Mouse (Mus musculus) urinary bladder, postnatal 14 days (tissue): ENCODE measurements around the gene Myo5c.
"Not testable (repeated sequence)": the region's sequence is repeated elsewhere in the genome, so short reads cannot be mapped to it uniquely, and the experiment has no call there.

ENCODE experiments used
- DNase-seq: peaks from one replicate; pipeline ENCODE4 v3.0.0; 2021; ENCODE audit warnings: low spot score

Myo5c gene

DNA sequence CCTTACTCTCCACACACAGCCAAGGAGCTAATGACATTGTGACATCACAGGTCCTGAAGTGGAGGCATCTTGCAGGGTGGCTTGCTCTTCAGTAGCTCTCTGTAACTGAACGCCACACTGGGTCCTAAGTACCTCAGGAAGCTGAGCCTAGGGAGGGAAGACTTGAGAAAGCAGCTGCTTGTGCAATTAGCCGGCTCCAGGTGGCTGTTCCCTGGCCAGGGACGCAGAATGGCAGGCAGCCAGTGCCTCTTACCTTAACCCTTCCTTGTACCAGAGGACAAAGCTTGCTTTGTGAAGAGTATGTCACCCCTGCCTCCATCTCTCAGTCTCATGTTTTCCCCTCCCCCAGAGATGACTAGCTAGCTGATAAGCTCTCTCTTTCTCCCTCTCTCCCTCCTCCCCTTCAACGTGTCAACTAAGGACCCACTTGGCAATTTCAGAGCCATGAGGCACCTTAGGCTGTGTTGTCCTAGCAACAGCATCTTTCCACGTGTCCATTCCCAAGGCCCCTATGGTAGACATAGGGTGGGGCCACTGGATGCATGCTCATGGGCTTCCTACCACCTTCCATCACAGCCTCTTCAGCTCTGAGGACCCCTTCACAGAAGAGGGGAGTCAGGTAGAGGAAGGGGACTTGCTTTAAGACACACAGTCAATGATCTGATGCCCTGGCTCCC is 12.0 kb downstream of the Myo5c start:
- peak; percentile 29 for DNase-seq

DNA sequence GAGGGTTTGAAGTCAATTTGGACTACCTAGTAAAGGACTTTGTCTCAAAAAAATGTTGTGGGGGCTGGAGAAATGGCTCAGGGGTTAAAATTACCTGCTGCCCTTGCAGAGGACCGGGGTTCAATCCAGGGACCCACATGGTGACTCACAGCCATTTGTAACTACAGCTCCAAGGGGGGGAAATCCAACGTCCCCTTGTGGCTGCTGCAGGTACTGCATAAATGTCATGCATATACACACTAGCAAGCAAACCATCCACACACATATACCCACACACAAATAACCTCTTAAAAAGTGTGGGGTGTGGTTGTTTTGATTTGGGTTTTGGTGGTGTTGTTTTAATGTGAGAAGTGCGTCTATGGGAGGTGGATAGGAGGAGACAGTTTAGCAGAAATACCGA is 12.7 kb downstream of the Myo5c start:
- DNase-seq: no peak

DNA sequence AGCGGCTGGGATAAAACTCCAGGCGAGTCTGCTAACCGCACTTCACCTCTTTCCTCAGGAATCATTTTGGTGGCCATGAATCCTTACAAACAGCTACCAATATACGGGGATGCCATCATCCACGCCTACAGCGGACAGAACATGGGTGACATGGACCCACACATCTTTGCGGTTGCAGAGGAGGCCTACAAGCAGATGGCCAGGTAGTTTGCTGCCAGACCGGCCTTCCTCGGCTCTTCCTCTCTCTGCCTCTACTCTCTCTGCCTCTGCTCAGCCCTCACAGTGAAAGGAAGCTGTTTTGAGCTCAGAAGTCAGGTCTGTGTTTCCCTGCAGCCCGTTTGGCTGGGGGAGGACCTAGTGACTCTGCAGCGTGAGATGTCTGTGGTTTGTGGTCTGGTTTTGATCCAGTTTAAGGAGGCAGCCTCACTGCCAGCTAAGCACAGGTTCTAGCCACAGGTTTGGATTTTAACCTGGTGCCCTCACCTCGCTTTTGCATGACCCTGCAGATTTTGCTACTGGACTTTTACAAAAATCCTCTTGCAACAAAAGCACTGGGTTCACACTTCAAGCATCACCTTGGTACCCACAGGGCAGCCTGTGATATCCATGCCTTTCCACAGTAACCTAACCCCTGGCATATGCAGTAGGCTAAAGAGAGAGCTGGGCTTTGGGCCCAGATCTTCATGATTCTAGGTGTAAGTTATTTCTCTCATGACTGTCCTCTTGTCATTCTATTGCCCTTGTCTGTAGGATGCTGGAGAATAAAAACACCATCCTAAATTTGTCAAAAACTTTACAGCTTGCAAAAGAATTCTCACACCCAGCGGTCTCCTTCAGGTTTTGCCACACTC is 14.5 kb downstream of the Myo5c start:
- no peak for DNase-seq

DNA sequence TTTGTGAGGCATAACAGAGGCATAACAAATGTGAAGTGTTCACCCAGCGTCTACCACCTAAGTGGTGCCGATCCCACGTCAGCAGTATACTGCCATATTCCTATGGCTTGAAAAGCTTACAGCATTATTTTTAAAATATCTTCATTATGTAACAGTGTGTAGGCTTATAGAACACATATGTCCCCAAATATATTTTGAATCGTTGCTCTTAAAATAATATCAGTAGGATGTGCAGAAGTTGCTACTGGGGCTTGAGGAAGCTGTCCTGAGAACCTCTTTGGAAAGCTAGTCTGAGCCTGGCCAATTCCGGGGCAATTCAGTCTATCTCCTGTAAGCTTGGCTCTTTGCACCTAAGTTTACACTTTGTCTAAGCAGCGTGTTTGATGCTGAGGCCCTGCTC is 16.1 kb downstream of the Myo5c start:
- DNase-seq: no peak

DNA sequence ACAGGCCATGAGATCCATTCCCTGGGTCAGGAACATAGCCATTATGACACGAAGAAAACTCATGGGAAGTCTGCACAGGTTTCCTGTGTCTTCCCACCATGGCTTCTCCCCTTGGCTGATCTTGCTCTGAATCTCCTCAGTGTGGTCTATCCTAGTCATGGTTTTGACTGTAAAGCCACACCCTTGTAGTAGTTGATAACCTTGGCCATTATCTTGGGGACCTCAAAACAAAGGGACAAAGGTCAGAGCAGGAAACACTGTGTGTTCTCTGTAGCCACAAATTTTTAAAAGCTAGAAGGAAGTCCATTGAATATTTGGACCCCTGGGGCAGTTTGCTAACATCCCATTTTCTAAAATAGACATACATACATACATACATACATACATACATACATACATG is 16.5 kb downstream of the Myo5c start:
- no peak for DNase-seq

DNA sequence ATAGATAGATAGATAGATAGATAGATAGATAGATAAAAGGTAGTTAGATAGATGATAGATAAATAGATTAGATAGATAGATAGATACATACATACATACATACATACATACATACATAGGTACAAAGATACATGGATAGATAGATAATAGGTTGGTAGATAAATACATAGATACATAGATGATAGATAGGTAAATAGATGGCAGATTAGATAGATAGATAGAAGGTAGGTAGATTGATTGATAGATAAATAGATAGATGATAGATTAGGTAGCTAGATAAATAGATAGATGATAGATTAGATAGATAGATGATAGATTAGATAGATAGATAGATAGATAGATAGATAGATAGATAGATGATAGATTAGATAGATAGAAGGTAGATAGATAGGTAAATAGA is 17.1 kb downstream of the Myo5c start:
- no peak for DNase-seq

DNA sequence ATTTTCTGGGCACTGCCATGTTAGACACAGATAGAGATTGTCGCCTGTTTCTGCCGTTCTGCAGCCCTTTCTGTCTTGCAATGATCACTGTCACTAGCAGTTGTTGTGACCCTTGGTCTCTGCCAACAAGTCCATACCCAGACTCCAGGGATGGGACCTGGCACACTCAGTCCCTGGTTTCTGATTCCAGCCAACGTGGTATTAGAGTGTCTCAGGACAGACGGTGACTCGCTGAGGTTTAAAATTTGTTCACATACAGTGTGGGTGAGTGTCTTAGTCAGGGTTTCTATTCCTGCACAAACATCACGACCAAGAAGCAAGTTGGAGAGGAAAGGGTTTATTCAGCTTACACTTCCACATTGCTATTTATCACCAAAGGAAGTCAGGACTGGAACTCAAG is 21.3 kb downstream of the Myo5c start:
- not testable (repeated sequence) for DNase-seq

DNA sequence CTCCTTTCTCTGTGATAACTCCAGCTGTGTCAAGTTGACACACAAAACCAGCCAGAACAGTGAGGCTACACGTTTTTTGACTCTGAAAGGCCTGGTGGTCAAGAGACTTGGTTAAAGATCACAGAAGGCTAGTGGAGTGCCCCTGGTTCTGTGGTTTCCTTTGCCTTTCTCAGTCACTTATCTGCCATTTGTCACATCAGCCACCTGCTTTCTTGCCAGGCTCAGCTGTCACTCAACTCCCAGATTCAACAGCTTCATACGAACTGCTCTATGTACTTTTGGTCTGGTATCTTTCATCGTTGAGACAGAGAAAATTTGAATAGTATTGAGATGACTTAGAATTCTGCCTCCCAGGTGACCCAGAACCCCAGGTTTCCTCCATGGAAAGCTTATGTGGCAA is 21.9 kb downstream of the Myo5c start:
- DNase-seq: no peak

DNA sequence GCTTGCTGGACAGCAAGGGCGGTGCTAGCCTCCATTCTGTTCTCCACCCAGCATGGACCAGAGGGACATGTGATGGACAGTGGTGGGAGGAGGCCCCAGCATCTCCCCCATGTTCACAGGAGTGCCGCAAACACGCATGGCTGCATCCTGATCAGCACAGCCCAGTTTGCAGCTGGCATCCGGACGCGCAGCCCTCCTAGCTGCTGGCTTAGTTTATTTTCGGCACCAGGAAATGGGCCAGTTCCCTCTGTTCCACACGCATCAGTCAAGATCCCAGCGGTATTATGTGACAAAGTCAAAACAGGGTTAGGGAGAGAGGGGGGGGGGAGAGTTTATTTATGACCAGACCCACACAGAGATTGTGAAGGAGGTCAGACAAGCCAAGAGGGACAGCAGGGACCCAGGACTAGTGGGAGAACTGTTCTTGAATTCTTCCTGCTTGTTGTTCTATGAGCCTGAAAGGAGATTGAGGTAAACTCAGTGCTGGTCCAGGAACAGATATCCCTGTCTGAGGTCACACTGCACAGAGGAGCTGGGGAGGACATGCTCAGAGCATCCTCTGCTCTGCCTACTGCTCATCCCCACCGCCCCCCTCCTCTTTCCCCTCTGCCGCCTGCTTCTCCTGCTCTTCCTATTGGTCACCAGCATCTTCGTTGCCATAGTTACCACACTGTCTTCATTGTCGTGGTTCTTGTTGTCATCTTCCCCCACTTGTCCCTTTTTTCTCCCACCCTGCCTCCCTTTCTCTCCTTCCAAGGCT is 22.6 kb downstream of the Myo5c start:
- DNase-seq: no peak

DNA sequence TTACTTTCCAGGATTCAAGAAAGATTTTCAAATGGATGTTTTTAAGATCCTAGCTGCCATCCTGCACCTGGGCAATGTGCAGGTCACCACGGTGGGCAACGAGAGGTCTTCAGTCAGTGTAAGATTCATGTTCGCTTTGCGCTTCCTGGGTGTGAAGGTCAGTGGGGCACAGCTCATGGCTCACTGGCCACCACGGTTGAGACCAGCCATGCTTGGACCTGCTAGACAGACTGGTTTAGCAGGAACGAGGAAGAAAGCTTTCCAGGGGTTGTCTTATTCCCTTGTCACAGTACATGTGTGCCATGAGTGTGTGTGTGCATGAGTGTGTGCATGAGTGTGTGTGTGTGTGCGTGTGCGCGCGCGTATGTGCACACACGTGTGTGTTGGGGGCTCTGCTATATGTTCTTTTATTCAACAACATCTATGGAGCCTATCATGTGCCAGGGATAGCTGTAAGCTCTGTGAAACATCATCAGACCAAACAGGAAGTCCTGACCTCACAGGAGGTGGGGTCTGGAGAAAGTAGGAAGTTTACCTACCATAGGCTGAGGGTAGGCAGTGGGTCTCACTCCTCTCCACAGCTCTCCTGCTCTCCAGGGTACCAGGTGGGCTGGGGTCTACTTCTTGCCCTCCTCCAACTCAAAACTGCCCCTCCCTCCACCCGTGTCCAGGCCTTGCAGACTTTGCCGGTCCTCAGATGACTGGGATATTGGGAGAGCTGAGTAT is 24.2 kb downstream of the Myo5c start:
- DNase-seq: peak; percentile 59

DNA sequence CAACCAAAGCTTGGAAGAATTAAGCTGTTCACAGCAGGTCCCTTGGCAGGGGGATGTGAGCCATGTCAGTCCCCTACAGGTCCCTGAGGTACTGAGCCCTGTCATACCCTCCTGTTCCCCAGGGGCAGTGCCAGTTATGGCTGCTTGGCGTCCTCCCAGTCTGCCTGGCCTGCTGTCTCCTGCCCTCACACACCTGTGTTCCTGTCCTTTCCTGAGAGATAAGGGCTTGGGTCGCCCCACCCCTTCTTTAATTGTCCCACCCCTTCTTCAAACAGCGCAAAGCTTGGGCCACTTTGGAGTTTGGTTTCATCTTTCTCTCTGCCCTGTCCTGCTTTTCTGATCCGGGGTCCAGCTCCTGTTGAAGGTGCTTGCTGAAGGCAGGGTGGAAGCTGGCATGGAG is 27.0 kb downstream of the Myo5c start:
- DNase-seq: peak; percentile 37

DNA sequence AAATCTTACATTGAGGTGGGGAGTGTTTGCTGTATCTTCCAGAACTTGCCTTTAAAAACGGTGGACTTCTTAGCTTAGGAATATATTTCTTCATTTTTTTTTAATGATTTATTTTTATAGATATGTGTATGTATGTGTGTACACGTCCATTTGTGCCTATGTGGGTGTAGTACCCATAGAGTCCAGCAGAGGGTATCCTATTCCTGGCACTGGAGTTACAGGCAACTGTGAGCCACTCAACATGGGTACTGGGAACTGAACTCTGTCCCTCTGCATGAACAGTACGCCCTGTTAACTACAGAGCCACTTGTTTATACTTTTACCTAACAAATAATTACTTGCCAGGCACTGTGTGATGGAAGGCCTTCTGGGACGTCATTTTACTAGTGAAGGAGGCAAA is 27.8 kb downstream of the Myo5c start:
- DNase-seq: no peak

DNA sequence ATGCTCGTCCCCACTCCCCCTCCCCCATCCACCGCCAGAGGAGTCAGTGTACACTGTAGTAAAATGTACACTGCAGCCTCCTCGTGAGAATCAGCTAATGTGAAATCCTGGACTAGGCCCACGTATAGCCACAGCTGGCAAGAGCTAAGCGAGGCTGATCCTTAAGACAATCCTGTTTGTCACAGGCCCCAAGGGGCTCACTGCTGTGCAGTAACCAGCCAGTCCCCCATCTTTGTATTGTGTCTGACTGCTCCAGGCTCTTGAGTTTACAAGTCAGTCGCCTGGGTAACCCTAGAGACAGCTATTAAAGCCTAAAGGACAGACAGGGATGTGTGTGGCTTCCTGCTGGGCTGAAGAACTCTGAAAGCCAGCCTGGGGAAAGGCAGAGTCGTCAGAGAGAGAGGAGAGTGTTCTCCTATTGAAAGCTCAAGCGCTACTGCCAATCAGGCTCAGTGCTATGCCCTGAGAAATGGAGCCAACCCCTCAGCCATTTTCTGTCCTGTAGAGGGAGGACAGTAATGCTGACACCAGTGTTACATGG is 29.6 kb downstream of the Myo5c start:
- no peak for DNase-seq

DNA sequence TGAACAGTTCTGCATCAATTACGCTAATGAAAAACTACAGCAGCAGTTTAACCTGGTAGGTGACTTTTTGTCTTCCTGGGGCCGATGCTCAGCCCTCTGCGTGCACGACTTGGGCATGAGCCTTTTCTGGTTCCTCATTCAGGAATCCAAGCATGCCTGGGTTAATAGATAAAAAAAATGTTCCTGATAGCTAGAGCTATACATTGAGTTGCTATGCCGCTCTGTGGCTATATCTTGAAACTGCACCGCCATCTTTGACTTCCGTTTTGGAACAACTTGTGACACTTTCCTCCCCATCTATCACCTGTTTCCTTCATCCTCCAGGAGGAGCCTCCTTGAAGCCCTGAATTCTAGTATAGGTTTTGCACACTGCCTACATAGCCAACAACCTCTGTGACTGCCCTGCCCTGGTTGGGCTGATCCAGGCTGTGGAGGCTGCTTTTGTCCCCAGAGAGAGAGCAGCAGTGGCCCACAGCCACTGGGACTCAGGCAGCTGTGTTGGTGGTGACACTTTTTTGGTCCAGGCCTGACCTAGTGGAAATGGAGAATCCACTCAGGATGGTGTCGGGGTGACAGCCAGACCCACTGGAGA is 30.5 kb downstream of the Myo5c start:
- DNase-seq: no peak

DNA sequence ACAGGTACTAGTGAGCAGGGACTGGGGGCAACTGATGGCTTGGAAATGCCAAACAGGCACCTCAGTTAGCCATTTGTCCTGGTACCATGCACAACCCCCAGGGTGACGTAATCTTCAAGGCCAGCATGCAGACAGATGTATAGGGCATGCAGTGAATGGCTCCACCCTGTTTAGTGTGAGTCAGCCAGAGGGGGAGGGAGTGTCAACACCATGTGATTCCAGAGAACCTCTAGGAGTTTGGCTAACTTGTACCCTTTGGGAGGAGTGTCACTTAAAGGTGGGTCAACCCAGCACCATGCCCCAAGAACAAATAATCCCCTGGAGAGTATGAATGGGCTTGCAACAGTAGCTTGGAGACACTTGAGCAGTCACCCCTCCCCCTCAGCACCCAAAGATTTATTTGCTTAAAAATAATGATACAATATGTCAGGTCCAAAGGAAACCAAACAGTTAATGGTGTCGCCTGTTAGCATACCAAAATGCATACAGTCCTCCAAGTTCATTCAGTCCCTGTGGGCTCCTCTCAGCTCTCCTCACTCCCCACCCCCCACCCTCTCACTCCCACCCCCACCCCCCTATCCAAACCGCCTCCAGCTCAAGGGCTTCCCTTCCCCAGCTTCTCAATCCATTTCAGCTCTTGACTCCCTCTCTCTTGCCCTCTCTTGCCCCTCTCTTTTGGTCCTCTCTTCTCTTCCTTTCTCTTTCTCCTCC is 32.3 kb downstream of the Myo5c start:
- peak; percentile 62 for DNase-seq

DNA sequence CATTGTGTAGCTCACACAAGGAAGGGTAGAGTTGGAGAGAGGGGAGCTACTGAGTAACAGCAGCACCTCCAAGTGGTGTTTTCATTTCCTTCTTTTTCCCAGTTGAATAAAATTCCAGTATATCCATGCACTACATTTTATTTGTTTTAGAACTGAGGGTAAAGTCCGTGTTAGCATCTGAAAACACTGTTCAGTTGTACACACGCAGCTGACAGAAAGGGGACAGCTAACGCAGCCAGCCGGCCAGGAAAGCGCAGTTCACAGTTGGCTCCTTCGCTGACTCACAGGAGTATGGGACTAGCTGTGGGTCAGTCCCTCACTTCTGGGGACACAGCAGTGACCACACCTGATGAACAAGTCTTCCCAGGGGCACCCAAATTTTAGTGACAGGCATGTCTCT is 35.3 kb downstream of the Myo5c start:
- no peak for DNase-seq

DNA sequence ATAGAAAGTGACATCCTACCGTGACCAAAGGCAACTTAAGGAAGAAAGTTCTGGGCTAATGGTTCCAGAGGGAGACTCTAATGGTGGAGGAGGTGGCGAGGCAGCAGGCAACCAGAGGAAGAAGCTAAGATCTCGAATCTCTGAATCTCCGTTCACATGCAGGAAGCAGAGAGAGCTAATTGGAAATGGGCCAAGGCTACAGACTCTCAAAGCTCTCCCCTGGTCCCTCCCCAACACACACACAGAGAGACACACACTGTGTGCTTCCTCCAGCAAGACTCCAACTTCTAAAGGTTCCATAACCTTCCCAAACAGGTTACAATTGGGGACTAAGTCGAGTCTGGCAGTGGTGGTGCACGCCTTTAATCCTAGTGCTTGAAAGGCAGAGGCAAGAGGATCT is 38.6 kb downstream of the Myo5c start:
- no peak for DNase-seq

DNA sequence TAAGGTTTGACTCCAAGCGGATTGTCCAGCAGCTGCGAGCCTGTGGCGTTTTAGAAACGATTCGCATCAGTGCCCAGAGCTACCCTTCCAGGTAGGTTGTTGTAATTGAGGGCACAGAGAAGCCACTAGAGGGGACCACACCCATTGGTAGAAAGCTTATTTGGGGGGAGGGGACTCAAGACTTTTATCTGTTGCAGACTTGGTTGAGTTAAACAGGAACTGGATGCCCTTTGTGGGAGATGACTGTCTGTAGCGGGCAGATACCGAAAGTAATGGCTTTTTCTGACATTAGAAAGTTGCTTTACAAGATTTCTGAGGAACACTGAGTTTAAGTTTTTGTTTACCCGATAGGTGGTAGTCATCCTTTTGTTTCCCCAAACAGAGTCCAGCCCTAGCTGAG is 39.7 kb downstream of the Myo5c start:
- DNase-seq: no peak

DNA sequence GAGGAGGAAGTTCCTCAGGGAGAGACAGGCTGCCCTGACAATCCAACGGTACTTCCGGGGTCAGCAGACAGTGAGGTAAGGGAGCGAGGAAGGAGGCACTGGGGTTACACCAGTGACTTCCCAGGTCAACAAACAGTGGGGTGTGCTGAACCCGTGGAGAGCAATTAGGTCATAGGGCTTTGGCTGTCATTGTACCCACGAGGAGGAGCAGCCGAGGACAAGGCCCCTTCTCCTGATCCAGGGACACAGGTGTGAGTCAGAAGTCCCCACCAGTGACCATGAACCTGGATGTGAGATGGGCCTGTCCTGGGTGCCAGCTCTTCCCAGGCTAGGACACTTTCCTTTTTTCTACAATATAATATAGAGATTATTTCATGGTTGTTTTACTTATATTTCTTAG is 41.8 kb downstream of the Myo5c start:
- no peak for DNase-seq

DNA sequence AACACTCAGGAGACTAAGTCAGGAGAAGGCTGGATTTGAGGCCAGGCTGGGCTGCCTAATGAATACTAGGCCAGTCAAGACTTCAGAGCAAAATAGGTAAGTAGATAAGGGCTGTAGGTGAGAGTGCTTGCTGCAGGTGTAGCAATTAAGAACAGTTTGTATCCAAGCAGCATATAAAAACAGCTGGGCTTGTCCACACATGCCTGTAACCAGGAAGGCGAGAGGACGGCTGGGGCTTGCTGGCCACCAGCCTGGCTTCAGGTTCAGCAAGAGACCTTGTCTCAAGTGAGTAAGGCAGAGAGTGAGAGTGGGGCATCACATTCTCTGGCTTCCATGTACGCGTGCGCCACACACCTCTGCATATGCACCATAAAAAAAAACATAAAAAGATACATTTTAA is 42.7 kb downstream of the Myo5c start:
- DNase-seq: peak; percentile 58

DNA sequence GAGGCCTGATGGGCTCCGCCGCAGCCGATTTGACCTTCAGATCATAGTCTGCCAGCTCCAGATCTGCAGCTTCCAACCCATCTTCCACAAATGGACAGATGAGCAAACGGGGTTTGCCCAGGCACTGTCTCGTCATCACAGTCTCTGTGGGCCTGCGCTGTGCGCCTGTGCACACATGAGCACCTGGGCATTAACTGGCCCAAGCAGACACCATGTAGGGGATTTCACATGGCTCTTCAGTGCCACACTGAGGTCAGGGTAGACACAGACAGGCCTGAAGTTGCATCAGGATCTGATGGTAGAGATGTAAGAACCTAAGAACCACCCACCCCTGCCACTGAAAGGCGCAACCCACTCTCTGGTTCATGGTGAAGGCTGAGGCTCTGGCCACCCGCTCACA is 43.2 kb downstream of the Myo5c start:
- no peak for DNase-seq
